In the genomic region with DNA sequence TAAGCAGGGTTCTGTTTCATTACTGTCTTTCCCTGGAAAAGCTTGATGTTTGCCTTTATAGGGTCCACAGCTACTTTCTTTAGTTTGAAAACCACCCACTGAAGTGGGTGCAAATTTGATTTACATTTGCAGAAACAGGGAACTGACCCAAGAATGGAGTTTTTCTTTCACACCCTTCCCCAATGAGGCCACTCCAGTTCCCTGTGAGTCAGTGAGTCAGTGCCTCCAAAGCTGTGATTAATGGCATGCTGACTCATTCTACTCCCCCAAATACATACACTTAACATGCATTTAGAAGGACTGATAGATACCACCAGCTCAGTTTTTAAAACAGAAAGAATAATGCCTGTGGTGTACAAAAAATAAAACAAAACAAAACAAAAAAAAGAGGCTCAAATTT, we compare ENCODE assay signal across 25 mouse cellular contexts.
DNase-seq lines count a peak whose midpoint lies in the region; ATAC-seq lines count a peak whose summit lies in the region.
"Had no signal": no experiment of that assay in that cellular context is flagged by ENCODE, and none has a peak within 500 bp of the region (broad histone marks: within the 10 kb centered on the region; RNA-seq: fewer than 3 reads in every experiment).

No protein-coding gene starts in this region.

- intact Hi-C loops in left cerebral cortex, postnatal 36 days (cut with DNase I) = no loop called here

- H3K9me3 ChIP-seq in limb, embryonic 10.5 days (replicated peaks) = no peaks in the 10 kb centered on the region
- H3K9me3 ChIP-seq: embryonic facial prominence, embryonic 12.5 days; embryonic facial prominence, embryonic 15.5 days; forebrain, embryonic 12.5 days; forebrain, embryonic 15.5 days; hindbrain, embryonic 10.5 days; hindbrain, embryonic 13.5 days; intestine, embryonic 15.5 days had no signal

- no peaks in the 10 kb centered on the region for H3K36me3 ChIP-seq in limb, embryonic 10.5 days
- H3K36me3 ChIP-seq: embryonic facial prominence, embryonic 12.5 days; embryonic facial prominence, embryonic 15.5 days; forebrain, embryonic 12.5 days; forebrain, embryonic 15.5 days; hindbrain, embryonic 10.5 days; hindbrain, embryonic 13.5 days; intestine, embryonic 15.5 days had no signal

- no peak for DNase-seq in frontal cortex, postnatal 36 days (ENCODE audit: low spot score in 2 of 2)
- DNase-seq in Muller cell, postnatal 12 days (ENCODE audit: inconsistent ontology term) = peak; percentile 12
- peak; percentile 67 for DNase-seq in brain, adult 2 months (ENCODE audit: low read depth, low spot score)
- DNase-seq in left cerebral cortex, postnatal 36 days (ENCODE audit: low spot score in 2 of 2) = no peak
- DNase-seq in limb, embryonic 10.5 days (ENCODE audit: low spot score) = no peak
- DNase-seq: adrenal gland, postnatal 25 days; cerebellum, adult 11 months; cerebellum, adult 2 months; cerebellum, adult 9-11 months; cerebellum, postnatal 25 days; gastrocnemius, adult 2 months; gastrocnemius, postnatal 14 days; heart, adult 11 months; kidney, adult 11 months had no signal

- H3K4me1 ChIP-seq in limb, embryonic 10.5 days = no peaks in the 10 kb centered on the region
- H3K4me1 ChIP-seq: embryonic facial prominence, embryonic 12.5 days; embryonic facial prominence, embryonic 15.5 days; forebrain, embryonic 12.5 days; forebrain, embryonic 15.5 days; hindbrain, embryonic 10.5 days; hindbrain, embryonic 13.5 days; intestine, embryonic 15.5 days had no signal

- H3K4me3 ChIP-seq in limb, embryonic 10.5 days = no peak overlapping the region
- H3K4me3 ChIP-seq: embryonic facial prominence, embryonic 12.5 days; embryonic facial prominence, embryonic 15.5 days; forebrain, embryonic 12.5 days; forebrain, embryonic 15.5 days; gastrocnemius, adult 2 months; hindbrain, embryonic 10.5 days; hindbrain, embryonic 13.5 days; intestine, embryonic 15.5 days had no signal

- H3K27ac ChIP-seq in limb, embryonic 10.5 days = no peak overlapping the region
- H3K27ac ChIP-seq: embryonic facial prominence, embryonic 12.5 days; embryonic facial prominence, embryonic 15.5 days; forebrain, embryonic 12.5 days; forebrain, embryonic 15.5 days; gastrocnemius, adult 2 months; hindbrain, embryonic 10.5 days; hindbrain, embryonic 13.5 days; intestine, embryonic 15.5 days had no signal

- no peaks in the 10 kb centered on the region for H3K27me3 ChIP-seq in limb, embryonic 10.5 days (ENCODE audit: low read depth, poor library complexity, severe bottlenecking)
- H3K27me3 ChIP-seq: embryonic facial prominence, embryonic 12.5 days; embryonic facial prominence, embryonic 15.5 days; forebrain, embryonic 12.5 days; forebrain, embryonic 15.5 days; hindbrain, embryonic 13.5 days; intestine, embryonic 15.5 days had no signal

- ATAC-seq in frontal cortex, adult (ENCODE audit: low TSS enrichment) = peak; percentile 76
- ATAC-seq: CD4-positive, CD25-positive, alpha-beta regulatory T cell, adult 4 months; forebrain, embryonic 15.5 days; hindbrain, embryonic 16.5 days; intestine, embryonic 15.5 days; Patski had no signal

Comparison
In these comparisons a context has a peak if more than half of its experiments do, and no peak if none do; other contexts are left out.
1. DNase-seq: peak in Muller cell, postnatal 12 days (single experiment) and brain, adult 2 months (single experiment); none in frontal cortex, postnatal 36 days (0 of 2), left cerebral cortex, postnatal 36 days (0 of 2) and limb, embryonic 10.5 days (single experiment).